Mouse (Mus musculus) bone marrow, adult 2 months (tissue): ENCODE measurements at regions not wholly inside any gene's neighbourhood (a gene's known extent, or its start where the extent isn't known, plus 50 kb on each side); places are given as distances from the start of the nearest gene placed in this dataset.

ENCODE experiments used
- CTCF ChIP-seq: fragments of 200-500 bp; IDR thresholded peaks from 2 replicates; pipeline ENCODE4 v1.5.1; 2011; ENCODE audit warnings: low read length, control low read depth; ENCODE audit not compliant: control insufficient read depth, insufficient read depth
- POLR2A ChIP-seq: fragments of 200-500 bp; IDR thresholded peaks from 2 replicates; pipeline ENCODE4 v1.6.1; 2011; ENCODE audit warnings: low read depth, mild to moderate bottlenecking, control low read depth, low read length, borderline replicate concordance; ENCODE audit not compliant: control insufficient read depth

- no peak for TF ChIP-seq CTCF
- no peak for TF ChIP-seq POLR2A
Measured at GRCm38 (mm10) chr13:110602894-110603293, 208.0 kb downstream of the Plk2 start.
